Mouse (Mus musculus): ENCODE data around the gene Gm5447. TPM values are rescaled to one million over a fixed set of nuclear protein-coding genes. Genes with fewer than 3 reads are reported as not detected.

Gene Gm5447
- not detected for total RNA-seq (2021)
- long read RNA-seq, experiment 1: 0 reads
- long read RNA-seq, experiment 2: 0 reads

DNA sequence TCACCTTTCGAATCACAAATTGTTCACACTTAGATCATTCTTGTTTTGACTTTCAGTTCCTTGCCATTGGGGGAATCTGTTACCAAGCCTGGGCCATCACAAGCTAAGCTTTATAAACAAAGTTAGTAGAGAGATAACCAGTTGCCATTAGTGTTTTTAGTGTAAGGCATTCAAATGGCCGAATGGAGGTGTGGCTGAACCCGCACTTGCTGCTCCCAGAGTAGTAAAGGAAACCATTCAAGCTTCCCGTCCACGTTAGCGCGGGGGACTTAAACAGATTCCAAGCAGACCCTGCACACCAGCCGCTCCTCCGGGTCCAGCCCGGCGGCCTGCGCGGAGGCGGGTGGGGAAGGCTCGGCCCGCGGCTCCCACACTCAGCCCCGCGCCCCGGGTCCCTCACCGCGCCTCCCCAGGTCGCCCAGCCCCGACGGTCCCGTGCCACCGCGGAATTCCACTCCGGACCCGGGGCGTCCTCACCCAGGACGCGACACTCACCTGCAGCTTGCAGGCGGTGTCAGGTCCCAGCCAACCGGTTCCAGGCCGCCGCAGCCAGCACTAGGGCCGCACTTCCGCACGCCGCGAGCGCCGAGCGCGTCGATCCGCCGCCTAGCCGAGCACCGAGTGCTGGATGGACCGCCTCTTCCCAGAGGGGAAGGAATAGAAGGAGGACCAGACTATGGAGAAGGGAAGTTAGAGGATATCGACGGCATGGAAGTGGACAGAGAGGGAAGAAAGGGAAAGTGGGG lies at the start of gene Gm5447, which contains the start of gene Exoc2:
TSS of gene Gm5447 (plus strand) at position 704 of the 746 bp plus-strand sequence.
TSS of gene Exoc2 (minus strand) at position 593 of the 746 bp plus-strand sequence.
- peak; percentile 82 for DNase-seq

DNA sequence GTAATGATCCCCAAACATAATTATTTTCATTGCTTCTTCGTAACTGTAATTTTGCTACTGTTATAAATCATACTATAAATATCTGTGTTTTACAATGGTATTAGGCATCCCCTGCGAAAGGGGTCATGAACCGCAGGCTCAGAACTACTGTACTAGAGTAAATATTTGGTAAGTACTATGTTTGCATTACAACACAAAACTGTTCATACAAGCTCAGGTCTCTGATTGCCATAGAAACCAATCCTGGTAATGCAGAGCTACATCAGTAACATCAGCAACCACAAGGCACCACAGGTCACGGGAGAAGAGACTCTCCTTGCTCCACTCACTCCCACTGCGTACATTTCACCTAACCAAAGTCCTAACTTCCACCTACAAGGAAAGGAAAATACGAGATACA lies 49.7 kb upstream of the Gm5447 start:
- DNase-seq: no peak

DNA sequence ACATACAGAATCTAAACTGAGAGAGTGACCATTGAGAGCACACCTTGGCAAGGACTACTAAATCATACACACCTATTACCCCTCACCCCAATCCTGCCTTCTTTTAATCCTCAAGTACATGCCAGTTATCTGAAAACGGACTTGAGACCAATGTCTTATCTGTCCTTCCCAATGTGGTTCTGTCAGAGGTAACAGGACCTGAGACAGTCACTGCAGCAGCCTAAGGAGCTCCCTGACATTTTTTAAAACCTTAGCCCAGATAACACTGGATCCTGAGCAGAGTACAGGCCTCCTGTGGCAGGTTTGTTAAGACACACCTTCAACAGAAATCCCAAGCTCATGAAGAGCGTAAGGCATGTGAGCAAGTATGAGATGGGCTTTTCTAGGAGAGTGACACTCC lies 44.9 kb upstream of the Gm5447 start:
- no peak for DNase-seq

DNA sequence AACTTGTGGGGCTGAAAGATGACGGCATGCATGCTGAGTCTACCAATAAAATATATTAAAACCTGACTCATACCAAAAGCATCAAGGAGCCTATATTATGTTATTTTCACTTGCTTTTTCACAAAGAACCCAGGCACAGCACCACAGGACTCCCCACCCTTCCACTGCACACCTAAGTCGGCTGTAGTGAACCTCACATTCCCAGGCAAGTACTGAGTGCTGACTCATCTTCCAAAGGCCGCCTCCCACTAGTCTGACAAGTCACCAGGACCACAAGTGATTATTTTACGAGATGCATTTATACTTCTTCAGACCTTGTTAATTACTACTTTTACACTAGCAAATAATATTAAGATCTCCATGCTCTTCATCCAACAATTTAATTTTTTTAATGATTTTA lies 42.4 kb upstream of the Gm5447 start:
- no peak for DNase-seq

DNA sequence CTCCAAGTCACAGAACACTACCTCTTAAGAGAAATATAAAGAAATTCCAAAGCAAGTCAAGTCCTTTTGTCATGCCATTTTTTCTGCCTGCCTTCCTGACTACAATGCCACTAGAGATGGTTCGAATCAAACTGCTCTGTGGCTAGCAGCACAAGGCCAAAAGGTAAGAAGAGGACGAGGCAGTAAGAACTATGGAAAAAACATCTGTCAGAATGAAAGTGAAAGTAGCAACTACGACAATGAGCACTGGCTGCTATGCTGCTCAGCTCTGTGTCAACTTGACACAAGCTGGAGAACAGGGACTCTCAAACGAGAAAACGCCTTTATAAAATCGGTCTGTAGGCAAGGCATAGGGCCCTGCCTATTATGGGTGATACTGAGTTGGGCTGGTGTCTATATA lies 41.0 kb upstream of the Gm5447 start:
- no peak for DNase-seq

DNA sequence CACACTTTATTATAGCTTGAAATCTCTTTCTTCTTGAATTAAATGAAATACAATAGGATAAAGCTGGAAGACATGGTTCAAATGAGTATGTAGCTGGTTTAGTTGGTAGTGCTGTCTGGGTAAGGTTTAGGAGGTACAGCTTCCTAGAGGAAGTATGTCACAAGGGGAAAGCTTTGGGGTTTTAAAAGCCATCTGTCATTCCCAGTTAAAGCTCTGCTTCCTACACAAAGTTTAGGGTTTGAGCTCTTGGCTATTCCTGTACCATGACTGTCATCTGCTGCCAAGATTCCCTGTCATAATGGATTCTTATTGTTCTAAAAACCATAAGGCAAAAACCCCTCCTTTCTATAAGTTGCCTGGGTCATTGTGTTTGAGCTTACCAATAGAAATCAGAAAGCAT lies 28.2 kb upstream of the Gm5447 start:
- no peak for DNase-seq

DNA sequence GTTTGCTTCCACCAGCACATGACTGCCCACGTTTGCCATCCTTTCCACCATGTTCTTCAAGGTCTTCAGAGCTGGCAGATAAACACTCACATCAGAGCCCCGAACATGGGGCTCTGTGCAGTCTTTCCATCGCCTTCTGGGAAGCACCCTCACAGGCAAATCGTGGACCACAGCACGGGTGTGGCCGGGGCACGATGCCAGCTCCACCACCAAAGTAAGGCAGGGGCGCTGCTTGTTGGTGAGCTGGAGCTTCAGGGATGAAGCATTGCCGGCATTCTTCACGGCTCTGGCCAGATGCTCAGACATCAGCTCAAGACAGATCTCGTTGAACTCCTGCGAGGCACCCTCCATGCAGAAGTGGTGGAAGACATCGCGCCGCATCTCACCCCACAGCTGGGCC lies 26.9 kb upstream of the Gm5447 start:
- DNase-seq: no peak

DNA sequence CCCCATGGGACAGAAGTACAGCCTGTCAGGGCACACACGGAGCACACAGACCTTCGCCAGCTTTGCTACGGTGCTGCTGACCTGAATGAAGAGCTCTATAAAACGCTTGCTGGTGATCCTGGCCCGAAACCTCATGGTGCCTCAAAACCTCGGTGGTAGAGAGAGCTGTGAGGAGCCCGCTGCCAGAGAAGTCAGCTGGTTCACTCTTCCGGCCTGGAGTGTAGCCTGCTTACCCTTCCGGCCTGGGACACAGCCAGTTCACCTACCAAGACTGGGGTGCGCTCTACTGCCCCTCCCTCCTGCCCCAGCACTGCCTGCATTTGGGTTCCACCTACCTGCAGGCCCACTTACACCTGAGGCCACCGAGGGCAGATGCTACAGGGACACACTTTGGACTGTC lies 26.5 kb upstream of the Gm5447 start, which contains the start of gene Hus1b:
TSS of gene Hus1b (minus strand) at position 220 of the 400 bp plus-strand sequence.
- no peak for DNase-seq

DNA sequence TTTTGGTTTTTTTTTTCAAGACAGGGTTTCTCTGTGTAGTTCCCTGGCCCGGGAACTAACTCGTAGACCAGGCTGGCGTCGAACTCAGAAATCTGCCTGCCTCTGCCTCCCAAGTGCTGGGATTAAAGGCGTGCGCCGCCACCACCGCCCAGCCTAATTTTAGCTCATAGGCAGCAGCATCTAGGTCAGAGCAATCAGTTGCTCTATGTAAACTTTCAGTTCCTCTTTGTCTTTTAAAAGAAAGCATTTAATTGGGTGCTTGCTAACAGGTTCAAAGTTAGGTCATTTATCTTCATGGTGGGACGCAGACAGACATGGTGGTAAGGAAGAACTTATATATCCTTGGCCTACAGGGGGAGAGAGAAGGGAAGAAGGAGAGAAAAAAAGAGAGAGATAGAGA lies 24.8 kb upstream of the Gm5447 start:
- no peak for DNase-seq

DNA sequence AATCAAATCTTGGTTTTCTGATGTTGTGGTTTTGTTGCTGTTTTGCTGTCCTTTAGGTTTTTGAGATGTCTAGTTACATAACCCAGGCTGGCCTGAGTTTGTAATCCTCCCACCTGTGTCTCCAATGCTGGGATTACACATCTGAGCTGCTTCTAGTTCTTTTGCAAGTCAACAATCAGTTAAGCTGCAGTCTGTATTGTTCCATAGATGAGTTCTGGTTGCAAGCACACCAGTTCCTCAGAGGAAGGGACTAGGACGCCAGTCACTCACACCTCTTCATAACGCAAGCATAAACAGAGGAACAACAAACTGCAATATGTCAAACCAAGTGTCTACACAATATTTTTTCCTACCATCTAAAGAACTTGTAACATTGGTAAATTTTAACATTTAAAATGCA lies 22.0 kb upstream of the Gm5447 start:
- DNase-seq: no peak

DNA sequence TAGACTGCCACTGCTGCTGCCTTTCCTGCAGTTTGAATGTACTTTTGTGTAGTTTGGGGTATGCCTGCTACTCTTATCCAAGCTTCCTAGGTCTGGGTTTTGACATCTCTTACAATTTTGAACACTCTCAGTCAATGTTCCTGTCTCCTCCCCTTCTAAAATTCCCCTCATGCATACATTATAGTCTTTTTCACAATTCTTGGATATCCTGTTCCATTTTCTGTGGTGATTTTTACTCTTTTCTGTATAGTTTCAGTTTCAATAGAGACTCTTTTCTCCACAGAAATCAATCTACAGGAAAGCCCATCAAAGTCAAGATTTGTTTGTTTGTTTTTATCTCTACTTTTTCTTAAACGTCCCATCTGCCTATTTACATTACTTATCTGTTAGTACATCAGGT lies 20.4 kb upstream of the Gm5447 start:
- no peak for DNase-seq

DNA sequence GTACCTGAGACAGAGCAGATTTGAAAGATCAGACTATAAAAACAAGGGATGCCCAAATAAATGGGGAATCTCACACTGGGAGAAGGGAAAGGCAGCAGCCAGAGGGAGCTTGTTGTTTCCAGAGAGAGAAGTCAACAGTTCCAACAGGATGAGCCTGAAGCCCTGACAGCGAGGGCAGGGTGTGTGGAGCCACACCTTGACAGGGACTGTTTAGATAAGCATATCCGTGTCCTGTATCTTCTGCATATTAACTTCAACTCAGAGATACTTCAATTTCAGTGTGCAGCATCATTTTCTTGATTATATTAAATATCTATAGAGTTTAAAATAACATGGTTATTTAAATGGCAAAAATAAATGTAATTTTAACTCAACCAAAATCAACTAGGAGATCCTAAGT lies 13.3 kb upstream of the Gm5447 start:
- no peak for DNase-seq

DNA sequence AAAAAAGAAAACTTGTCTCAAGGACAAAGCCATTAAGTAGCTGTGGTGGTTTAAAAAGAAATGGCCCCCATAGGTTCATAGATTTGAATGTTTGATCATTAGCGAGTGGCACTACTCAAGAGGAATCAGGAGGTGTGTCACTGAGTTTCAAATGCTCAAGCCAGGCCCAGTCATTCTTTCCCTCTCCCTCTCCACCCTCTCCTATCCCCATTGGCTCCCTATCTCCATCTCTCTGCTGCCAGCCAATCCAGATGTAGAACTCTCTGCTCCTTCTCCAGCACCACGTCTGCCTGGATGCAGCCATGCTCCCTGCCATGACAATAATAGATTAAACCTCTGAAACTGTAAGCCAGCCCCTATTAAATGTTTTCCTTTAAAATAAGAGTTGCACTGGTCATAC lies 12.1 kb upstream of the Gm5447 start:
- no peak for DNase-seq

DNA sequence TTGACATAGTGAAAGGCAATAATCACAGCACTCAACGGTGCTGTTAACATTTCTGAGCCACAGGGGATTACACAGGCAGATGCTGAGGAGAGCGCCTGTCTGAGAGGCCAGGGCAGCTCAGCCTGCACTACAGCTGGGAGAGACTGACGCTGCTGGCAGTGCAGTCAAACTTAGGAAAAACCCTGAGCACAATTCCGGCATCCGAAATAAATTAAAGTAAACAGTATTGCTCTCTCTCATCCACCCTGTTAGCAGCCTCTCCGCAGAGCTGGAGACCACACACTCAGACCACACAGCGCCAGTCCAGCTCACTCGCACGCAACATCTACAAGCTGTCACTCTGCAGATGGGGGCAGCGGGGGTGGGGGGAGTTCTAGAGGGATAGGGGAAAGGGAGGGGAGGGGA lies 7.5 kb upstream of the Gm5447 start:
- DNase-seq: no peak

DNA sequence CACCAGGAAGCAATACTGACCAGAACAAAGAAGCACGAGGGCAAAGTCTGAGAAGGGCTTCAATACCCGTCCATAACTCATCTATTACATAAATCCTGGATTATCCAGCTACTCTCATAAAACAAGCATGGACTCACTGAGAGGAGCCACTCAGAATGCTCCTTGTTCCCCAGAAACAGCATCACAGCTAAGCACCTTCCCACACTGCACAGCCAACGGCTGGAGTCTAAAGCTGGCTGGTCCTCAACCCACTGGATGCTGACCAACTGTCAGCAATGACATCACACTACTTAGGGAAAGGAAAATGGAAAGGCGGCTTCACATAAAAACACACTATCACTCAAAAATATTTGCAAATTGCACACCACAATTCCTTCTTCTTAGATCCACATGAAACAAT lies 5.7 kb upstream of the Gm5447 start:
- peak; percentile 18 for DNase-seq

DNA sequence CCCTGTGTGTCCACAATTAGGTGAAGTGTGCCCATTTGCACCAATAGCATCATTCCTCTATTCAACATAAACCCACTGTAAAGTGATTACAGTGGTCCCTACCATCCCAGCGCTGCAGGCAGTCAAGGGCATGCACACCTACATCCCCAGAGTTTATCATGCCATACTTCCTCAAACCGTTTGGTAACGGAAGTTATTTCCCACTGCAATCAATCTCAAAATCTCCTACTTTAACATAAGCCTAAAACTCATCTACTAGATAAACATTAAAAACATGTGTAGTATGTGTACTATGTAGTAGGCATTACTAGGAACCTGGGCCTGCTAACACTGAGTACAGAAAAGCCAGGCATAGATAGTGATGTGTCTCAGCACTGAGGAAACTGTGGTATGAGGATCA lies 3.0 kb upstream of the Gm5447 start:
- DNase-seq: no peak

DNA sequence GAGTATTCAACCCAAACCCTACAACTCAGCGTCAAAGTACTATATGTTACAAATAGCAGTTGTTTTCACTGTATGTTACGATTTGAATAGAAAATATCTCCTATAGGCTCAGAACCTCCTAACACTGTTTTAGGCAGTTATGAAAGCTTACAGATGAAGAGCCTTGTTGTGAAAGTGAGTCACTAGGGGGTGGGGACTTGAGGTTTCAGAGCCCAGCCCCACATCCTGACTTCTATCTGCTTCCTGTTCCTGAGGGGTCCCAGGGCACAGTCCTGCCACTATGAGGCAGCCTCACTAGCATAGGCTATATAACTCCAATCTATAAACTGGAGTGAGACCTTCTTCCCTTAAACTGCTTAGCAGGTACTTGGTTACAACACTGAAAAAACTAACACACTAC lies 1.9 kb upstream of the Gm5447 start:
- DNase-seq: no peak

DNA sequence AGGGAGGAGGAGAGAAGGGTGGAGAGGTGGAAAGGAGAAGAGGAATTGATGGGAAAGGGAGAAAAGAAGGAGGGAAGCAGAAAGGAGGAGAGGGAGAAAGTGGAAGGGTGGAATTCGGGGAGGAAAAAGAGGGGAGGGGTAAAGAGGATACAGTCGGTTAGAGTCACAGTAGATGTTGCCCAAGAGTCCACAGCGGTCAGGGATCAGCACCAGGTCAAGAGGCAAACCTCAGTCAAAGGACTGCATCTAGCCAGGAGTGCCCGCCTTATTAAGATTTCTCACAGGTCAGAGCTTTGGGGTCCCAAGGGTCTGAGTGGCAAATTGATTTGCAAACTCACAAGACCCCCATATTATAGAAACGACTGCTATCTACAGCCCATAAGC lies 235 bp downstream of the Gm5447 start:
- no peak for DNase-seq

DNA sequence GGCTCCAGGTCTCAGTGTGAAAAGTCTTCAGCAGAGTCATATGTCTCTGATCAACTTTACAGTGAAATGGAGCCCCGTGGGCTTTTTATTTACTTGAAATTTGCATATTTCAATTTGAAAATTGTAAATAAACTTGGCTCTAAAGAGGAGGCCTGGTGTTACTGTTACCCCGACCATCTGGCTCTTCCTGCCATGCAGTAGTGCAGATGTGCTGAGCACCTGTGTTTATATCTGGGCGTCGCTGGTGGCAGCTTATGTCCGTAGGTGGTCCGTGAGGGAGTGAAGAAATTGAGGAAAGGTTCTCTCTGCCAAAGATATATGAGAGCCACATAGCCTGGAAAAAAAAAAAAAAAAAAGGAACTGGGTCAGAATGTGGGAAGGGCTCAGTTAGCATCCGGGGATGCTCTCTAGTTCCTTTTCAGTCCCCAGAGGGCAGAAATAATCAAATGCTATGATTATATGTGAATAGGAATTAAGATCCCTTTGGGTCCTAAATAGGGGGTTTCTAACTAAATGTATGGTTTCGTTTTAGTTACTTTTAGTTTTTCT lies 2.6 kb downstream of the Gm5447 start:
- DNase-seq: no peak

DNA sequence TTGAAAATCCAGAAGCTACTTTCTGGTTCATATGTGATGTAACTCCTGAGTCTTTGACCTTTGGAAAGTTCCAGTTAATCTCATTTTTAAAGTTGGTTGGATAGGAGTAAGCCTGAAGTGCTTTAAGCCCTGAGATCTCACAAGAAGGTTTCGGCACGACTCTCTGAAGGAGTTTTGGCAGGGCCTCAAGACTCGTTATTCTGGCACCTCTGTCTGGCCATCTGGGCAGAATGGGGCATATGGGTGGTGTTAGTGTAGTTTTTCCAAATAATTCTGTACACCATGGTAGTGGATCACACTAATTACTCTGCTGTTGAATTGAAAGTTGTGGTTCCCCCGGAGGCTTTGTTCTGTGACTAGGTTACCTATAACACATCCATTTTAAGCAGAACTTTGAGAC lies 4.2 kb downstream of the Gm5447 start:
- DNase-seq: no peak

DNA sequence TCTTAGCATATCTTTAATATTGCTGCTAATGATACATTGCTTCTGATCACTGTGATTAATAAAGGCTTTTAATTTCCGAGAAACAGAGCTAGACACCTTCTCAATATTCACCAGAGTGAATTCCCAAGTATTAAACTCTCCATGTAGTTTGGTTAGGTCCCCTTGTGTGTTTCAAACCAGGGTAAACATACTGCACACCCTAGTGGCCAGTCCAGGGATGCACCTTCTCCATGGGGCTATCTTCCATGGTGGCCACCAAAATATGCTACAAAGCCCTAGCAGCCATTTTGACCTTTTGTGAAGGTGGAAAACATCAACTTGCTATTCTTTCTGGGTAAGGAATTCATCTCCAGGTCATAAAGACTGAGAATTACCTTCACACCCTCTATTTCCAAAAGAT lies 7.7 kb downstream of the Gm5447 start:
- peak; percentile 14 for DNase-seq

DNA sequence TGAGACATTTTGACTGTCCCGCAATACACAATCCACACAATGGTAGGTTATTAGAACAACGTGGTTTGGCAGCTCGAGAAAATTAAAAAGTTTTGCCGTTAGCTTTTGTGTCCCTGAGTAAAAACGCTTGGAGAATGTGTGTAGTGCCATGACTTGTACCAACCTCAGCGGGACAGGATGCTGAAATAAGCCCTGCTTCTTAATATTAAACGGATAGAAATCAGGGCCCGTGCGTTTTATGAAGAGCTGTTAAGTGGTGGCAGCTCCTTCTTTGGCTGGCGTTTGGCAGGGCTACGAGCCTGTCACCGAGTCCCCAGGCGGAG lies 11.2 kb downstream of the Gm5447 start:
- no peak for DNase-seq

DNA sequence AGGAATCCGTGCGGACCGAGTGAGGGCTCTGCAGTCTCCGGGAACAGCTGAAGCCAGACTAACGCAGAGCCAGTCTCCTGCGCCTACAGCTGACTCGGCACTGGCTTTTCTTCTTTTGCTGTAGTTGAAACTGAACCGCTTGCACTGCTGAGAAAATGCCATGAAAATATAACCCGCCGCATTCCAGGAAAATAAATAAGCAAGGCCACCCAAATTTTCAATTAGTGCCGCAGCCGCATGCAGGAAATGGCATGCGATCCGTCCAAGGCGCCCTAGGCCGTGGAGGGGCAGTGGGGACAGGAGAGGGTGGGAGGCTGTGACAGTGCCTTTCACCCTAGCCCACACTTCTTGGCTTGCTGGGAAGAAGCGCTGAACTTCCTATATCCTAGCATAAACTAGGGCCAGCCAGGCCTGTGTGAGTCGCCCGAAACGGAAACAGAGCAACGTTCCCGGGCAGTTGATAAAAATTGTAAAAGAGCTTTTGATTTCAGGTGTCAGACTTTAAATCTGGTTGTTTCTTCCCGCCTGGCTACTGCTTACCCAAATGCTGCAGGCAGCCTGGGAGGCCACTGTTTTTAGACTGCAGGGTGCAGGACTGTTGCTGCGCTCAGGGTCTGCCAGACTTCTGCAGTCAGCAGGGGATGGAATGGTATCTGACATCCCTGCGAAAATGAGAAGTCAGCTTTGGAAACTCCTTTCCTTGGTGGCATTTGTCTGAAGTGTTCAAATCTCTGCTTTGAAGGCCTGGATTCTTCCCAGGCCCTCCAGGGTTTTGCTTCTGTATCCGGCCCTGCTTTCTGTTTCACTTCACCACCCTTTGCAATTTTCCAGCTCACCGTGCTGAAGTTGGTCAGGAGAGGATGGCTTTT lies 11.8 kb downstream of the Gm5447 start:
- peak; percentile 54 for DNase-seq
